Mouse (Mus musculus) bone marrow, adult 2 months (tissue): ENCODE measurements around the gene Prr5l.

Experiments used
- CTCF ChIP-seq: fragments of 200-500 bp; IDR thresholded peaks from 2 replicates; pipeline ENCODE4 v1.5.1; 2011; ENCODE audit warnings: low read length, control low read depth; ENCODE audit not compliant: control insufficient read depth, insufficient read depth
- POLR2A ChIP-seq: fragments of 200-500 bp; IDR thresholded peaks from 2 replicates; pipeline ENCODE4 v1.6.1; 2011; ENCODE audit warnings: low read depth, mild to moderate bottlenecking, control low read depth, low read length, borderline replicate concordance; ENCODE audit not compliant: control insufficient read depth

DNA sequence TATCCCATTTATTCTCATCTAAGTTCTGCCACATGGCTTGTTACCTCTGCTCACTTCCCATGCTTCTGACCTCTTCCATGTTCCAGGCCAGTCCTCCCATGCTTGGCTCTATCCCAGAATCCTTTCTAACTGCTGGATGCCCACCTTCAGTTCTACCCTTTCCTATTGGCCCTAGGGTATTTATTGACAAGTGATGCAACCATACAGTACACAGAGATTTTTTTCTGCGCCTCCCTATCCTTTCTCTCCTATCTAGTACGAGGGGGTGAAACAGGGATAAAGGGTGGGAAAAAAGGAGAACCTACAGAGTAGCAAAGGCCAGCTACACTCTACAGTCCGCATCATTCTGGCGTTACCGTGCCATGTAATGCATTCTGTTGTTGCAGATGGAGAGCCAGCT, 194.8 kb downstream of the Prr5l start:
- TF ChIP-seq POLR2A, result no peak
- no peak for TF ChIP-seq CTCF
